Mouse (Mus musculus) erythroblast, embryonic 14.5 days (primary cell): ENCODE measurements around the gene Them7.

Experiments used
- GATA1 ChIP-seq: IDR thresholded peaks from 2 replicates; pipeline ENCODE4 v1.6.1; 2012; ENCODE audit warnings: low read length, inconsistent platforms, mixed read lengths
- TAL1 ChIP-seq: IDR thresholded peaks from 3 replicates; pipeline ENCODE4 v1.6.1; 2012; ENCODE audit warnings: low read length, inconsistent platforms, mixed read lengths

DNA sequence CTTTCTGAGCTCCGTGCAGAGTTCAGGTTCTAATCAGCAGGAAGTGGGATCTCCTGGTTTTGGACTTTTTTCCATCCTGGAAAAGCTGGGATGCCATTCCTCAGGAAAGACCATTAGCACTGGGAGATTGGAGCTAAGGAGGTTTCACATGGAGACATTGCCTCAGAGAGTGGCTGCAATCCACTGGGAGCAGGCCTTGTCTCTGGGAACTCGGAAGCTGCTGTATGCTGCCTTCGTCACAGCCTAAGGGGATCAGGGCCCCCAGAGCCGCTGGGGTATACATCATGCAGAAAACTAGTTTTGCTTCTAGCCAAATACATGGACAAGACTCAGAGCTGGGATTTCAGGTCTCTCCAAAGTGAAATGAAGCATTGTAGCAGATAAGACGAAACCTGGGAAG, 37.5 kb upstream of the Them7 start:
- no peak for TF ChIP-seq TAL1
- no peak for TF ChIP-seq GATA1
